Mouse (Mus musculus): ENCODE measurements around the gene Dok5. TPM values are rescaled to one million over a fixed set of nuclear protein-coding genes. Genes with fewer than 3 reads are reported as not detected.
A peak's percentile ranks its signal among the peaks of the same experiment; 100 is the strongest.

Gene Dok5
- total RNA-seq, 1 experiment from 2014 or later: 0.58 TPM

DNA sequence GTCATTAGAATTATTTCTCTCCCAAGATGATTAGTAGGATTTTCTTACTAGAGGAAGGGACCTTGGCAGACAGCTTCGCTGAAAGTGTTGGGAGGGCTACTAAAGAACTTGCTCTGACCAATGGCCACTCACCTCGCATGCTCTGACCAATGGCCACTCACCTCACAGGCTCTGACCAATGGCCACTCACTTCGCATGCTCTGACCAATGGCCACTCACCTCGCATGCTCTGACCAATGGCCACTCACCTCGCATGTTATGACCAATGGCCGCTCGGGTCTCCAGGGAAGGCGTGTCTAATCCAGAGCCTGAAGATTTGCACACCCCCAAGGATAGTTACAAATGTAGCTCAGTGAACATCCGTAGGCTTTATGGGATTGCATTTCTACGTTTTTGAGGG lies 131.6 kb downstream of the Dok5 start:
- no peak for DNase-seq

DNA sequence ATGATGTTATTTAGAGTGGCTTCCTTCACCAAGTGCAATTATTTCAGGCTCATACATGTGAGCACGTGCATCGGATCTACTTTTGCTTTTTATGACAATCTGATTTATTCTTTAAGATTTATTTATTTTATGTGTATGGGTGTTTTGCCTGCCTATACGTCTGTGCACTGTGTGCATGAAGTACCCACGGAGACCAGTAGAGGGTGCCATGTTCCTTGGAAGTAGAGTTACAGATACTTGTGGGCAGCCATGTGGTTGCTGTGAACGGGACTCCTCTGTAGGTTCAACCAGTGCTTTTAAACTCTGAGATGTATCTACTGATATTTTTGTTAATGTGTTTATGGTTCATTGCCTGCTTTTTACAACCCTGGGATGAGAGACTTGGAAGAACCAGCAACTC lies 132.4 kb downstream of the Dok5 start:
- DNase-seq: no peak

DNA sequence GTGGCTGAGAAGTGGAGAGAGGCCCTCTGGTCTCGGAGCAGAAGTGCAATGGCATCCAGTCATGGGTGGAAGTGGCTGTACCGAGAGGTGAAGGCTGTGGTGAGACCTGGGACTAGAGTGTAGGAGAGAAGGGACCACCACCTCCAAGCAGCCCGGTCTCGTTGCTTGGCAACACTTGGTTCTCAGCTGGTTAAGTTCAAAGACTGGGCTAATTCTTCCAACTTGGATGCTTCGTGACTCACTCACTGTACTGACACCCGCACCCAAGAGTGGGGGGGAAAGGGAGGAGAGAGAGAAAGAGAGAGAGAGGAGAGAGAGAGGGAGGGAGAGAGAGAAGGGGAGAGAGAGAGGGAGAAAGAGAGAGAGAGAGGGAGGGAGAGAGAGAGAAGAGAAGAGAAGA lies 133.2 kb downstream of the Dok5 start:
- DNase-seq: no peak

DNA sequence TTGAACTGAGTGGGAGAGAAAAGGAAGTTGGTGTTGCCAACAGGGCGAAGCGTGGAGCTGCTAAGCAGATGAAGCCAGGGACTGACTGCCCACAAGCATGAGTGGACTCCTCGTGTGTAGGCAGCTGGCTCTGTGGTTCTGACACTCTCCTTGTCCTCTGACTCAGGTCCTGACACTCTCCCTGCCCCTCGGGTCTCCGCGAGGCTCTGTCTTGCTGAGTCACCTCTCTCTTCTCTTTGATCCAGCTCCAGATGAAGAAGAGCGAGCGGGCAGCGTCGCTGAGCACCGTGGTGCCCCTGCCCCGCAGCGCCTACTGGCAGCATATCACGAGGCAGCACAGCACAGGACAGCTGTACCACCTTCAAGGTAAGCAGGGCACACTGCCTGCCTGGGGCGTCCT lies 139.0 kb downstream of the Dok5 start:
- DNase-seq: peak; percentile 27

DNA sequence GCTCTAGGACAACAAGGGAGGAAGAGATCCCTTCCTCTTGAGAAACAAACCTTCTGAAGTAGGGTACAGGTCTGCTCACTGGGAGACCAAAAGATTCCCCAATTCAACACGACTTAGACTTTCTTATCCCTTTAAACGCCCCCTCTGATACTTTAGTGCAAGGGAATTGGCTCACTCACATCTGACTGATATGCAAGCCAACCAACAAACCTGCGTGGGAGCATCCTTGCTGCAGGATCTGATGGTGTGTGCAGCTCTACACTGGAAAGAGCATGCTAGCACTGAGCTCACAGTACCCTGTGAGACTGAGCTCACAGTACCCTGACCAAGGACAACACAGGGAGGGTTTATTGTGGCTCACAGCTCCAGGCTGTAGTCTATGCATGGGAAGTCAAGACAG lies 139.9 kb downstream of the Dok5 start:
- no peak for DNase-seq

DNA sequence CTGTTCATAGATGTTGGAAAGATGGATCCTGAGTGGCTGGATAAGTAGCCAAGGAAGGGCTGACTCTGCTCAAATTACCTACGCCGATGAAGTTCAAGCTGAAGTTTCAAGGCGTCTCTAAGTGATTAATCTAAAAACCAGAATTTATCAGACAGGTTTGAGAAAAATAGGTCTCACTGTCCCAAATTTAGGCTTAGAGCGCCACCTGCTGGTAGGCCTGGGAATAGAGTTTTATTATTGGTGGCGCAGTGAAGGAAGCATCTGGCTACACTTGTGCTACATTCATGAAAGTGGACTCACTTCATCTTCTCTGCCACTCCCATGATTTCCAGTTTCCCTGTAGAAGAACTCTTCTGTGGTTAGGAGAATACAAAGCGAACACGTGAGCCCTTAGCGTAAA lies 141.8 kb downstream of the Dok5 start:
- DNase-seq: peak; percentile 80

DNA sequence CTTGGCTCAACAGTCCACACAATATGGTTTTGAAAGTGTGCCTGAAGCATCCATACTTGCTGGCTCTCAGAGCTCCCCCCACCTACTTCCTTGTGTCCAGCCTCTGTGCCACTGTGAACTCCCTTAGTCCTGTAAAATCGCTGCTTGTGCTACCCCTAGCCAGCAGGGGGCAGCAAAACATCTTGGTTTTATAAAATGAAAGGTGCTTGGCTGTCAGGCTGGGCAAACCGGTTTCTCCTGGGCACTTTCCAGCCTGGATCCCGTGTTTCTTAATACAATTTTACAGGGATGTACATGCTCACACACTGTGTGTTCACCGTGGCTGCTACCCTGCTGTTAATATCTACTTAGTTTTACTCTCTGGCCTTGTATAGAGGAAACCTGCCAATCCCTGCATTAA lies 145.9 kb downstream of the Dok5 start:
- peak; percentile 78 for DNase-seq

DNA sequence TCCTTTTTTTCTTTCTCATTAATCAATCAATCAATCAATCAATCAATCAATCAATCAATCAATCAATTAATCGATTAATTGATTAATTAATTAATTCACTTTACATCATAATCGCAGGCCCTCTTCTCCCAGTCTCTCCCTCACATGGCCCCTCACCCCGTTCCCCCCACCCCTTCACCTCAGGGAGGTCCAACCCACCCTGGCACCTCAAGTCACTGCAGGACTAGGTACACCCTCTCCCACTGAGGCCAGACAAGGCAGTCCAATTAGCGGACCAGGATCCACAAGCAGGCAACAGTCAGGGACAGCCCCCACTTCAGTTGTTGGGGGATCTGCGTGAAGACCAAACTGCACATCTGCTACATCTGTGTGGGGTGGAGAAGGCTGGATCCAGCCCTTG lies 146.3 kb downstream of the Dok5 start:
- DNase-seq: no peak

DNA sequence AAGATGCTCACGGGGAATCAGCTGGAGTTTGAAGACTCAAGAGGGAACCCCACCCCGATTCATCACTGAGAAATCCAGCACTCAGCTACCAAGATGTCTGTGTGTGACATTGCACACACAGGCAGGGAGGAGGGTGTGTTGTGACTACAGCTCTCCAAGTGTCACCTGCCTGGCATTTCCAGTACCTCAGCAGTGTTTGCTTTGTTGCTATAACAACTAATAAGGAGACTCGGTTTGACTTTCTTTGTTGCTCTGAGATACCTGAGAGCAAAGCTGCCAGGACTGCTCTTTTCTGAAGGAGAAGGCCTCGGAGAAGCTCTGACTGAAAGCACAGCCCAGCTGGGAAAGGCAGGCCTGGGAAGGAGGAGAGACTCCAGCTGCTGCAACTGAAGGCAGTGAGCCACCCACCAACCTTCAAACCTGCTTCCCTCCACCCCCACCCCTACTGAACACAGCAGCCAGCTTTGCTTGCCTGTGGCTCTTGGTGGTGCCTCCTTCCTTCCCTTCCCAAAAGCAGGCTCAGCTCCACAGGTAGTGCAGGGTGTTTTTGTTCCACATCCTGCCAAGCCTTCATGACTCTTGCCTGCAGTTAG lies 152.7 kb downstream of the Dok5 start:
- DNase-seq: no peak

DNA sequence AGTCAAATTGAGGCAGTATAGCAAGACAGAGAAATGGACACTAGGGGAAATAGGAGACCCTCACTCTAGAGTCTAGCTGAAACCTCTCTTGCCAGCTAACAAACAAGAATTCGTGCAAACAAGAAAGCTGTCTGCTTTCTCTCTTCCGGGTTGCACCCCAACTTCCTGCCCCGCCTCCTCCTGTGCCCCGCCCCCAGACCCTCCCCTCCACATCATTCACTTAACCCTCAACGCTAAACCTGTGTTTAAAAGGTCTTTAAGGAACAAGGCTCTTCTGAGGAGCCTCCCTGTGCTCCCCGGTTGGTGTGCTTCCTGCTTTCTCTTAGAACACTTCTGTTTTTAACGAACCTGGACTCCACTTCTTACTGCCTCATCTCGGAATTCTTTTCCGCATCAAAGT lies 156.4 kb downstream of the Dok5 start:
- no peak for DNase-seq

DNA sequence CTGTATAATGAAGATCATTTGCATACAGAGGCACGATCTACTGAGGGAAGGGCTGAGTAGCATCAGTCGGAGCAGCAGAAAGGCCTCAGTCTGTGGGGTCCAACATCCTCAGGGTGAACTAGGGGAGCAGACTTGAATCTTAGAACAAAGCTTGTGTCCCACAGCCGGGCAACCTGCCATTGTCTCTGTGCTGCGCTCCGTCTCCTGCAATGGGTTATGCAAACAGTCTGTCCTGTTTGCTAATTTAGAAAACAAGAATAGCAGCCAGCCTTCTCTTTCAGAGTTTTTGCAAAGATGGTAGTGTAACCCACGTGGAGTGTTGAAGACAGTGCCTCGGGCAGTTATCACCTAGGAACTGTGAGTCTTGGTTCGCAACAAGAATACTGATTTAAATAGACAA lies 163.5 kb downstream of the Dok5 start:
- no peak for DNase-seq

DNA sequence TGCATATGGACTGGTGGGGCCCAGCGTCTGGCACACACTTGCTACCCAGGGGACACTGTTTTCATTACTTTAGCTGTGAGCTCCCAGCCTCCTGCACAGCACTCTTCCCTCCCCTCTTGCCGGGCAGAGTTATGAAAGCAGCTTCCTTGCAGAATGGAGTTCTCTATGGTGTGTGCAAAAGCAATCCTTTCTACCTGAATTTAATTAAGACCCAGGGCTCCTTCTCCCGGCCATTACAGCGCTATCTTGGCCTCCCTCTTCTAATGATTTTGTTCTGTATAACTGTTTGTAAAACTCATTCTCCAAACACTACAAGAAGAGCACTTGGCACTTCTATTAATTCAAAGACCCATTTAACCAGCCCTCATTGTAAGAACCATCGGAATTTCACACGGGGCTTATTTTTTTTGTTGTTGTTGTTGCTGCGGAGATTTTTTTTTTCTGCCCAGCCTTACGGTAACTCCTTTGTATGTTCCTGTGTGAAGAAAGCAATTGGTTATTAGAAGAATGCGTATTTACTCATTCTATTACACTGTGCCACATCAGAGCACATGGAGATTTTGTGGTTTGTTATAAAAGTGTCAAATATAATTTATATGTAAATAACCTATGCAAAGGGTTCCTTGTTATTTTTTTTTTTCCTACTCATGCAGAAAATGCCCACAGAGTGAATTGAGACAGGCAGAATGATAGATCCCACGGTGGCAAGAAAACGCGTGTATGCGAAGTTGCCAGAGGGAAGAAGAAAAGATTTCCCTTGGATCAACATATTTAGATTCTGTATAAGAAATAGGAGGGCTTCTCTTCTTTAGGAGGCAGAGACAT lies 170.8 kb downstream of the Dok5 start:
- no peak for DNase-seq

DNA sequence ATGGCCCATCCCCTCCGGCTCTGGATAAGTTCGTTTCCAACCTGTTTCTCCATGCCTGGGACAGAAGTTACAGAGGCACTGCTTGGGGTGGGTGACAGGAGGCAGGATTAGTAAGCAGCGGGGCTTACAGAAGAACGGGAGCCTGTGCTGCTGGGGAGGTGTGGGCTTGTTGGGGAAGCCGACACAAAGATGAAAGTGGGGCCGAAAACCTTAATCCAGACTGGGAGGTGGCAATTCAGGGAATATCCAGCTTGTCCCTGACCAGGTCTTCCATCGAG lies 171.4 kb downstream of the Dok5 start:
- DNase-seq: no peak

DNA sequence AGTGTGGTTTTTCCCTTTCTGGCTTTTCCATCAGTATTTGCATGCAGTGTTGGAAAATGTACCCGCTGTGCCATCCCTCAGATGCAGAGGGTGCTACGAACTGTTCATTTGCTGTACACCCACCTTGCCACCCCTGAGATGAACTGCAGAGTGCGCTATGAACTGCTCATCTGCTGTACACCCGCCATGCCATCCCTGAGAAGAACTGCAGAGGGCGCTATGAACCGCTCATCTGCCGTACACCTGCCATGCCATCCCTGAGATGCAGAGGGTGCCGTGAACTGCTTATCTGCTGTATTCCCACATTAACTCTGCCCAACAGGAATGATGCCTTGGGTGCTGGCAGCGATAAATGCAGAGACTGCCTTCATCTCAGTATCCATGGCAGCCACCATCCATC lies 171.8 kb downstream of the Dok5 start:
- no peak for DNase-seq

DNA sequence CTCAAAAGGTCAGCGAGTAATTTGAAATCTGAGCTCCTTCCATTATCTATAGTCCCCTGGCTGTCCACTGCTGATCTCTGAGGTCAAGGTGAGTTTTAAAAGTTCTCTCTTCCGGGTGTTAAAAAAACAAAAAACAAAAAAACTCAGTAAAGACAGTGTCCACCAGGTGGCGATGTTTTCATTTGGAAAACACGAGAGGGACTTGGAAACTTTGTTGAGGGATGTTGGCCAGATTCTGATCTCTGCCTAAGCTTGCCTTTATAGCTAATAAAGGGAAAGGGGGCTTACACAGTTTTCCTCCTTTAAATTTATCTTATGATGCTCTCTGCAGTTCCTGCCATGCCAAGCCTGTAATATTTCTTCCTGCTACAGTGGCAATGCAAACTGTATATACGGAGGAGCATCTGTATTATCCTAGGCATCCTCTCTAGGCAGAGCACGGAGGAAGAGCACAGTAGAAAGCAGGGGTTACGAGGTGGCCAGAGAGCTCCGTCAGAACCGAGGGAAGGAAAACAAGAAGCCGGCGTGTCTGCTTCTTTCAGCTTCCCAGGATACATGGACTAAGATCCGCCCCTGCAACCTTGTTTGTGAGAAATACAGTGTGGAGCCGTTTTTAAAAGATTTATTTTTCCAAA lies 181.1 kb downstream of the Dok5 start:
- DNase-seq: no peak

DNA sequence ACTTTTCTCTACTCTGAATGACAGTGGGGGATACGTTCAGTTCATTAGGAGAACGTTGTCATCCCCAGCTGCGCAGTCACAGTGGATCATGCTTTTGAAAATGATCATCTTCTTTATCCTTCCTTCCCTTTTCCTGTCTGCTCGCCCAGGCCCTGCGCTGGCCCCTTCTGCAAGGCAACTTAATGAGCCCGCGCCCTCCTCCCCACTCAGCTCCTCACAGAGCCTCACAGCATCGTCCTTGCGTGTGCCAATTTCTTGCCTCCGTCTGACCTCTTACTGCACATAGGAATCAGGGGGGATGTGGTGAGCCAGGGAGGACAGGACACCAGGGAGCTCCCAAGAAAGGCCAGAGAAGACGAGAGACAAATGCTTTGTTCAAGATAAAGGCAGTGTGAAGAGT lies 182.3 kb downstream of the Dok5 start:
- DNase-seq: no peak

DNA sequence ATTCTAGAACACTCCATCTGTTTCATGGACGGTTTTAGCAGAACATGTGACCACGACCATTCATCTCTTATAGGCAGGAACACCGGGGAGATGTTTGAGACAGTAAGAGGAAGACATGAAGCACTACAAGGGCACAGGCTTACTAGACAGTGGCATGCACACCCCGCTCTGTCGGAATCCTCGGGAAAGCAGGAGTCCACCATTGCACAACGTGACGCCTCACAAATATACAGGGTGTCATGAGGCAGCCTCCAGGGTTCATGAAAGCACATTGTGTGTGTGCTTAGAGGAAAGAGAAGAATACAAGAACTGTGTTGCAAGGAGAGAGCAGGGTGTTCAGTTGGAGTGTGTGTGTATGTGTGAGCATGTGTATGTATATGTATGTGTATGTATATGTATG lies 184.0 kb downstream of the Dok5 start:
- no peak for DNase-seq

DNA sequence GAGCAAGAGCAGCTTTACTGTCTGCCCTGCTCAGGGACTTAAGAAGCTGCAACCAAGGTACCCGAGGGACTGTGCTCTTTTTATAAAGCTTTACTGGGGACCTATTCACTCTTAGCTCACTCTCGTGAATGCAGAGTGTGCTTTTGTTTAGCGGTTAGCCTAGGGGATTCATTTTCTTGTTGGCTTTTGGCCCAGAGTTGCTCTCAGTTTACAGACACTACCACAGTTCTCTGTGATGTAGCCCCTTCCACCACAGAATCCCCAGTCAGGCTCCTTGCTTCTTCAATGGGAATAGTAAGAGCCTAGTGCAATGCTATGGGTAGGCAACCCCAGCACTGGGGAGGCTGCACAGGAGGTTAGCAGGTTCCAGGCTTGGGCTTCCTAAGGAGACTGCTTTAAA lies 190.7 kb downstream of the Dok5 start:
- DNase-seq: no peak

DNA sequence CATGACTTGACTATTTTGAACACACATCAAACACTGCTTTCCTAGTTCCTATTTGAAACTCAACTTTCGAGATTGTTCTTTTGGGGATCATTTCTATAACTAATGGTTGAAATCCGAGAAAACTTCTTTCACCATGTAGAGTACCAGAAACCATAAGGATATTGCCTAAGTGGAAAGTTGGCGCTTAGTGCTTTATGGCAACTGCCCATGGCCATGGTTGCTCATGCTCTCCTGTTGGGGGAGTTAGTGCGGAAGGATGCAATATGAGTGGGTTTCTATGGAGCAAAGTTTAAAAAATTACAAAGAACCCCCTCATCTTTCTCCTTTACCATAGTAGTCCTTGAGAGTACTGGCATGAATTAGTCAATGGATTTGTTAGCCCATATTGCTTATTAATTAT lies 192.5 kb downstream of the Dok5 start:
- DNase-seq: no peak

DNA sequence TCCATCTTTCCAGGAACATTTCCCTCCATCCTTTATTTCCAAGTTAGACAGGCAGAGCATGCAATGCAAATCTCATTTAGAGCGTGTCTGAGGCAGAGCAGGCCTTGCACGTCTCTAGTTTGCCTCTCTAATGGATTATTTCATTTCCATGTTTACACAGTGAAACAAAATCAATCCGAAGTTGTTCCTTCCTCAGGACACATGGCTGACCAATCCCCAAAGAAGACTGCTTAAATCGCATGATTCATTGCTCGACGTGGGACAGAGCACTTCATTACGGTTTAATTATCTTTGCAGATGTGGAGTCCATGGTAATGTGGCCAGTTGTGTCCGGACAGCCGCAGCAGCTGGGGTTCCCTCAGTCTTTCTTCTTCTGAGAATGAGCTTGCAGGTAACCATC lies 194.6 kb downstream of the Dok5 start:
- DNase-seq: no peak
